Mouse (Mus musculus): Measurements from ENCODE around the gene Zglp1.
"Not testable (repeated sequence)": the region's sequence is repeated elsewhere in the genome, so short reads cannot be mapped to it uniquely, and the experiment has no call there.

Zglp1 gene

GRCm38 (mm10) chr9:21072641-21073040 is 5.7 kb upstream of the Zglp1 start:
- DNase-seq (ENCODE audit: low spot score in 2 of 2), result no peak

GRCm38 (mm10) chr9:21062928-21063327 is 4.0 kb downstream of the Zglp1 start:
- no peak for DNase-seq (ENCODE audit: low spot score in 2 of 2)

DNA sequence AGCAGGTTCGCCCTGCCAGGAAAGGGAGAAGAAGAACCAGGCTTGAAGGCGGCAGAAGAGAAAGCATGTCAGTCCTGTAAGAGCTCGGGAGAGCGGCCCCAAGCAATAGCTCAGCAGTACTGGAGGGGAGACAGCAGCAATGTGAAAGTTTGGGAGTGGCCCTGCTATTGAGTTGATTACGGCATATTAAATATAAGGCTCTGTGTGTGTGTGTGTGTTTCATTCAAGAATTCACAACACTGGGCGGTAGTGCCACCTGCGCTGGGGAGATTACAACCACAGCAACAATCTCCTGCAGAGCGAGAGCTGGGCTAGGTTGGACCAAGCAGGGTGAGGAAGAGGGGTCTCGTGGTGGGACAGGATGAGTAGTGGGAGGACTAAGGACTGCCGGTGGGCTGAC is 15.3 kb downstream of the Zglp1 start:
- DNase-seq (ENCODE audit: low spot score in 2 of 2), result no peak

DNA sequence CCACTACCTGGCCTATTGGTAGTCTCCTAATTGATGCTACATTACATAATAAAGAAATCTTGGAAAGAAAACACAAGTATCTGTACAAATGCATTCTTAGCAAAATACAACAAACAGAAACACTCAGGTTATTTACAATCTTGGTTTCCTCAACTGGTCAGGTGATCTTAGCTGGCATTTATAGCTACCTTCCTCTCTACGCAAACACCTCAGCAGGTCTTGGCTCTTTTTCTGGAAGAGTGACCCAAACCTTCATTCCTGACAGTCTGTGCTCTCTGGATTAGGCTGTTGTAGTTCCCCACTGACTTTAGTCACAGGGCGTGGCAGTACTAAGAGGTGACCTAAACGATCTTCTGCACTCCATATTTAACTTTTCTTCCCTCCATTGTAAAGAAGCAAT is 21.7 kb downstream of the Zglp1 start:
- no peak for DNase-seq (ENCODE audit: low spot score in 2 of 2)

- DNase-seq (ENCODE audit: low spot score in 2 of 2), result not testable (repeated sequence)
Measured at GRCm38 (mm10) chr9:21044785-21045184, 22.1 kb downstream of the Zglp1 start.

DNA sequence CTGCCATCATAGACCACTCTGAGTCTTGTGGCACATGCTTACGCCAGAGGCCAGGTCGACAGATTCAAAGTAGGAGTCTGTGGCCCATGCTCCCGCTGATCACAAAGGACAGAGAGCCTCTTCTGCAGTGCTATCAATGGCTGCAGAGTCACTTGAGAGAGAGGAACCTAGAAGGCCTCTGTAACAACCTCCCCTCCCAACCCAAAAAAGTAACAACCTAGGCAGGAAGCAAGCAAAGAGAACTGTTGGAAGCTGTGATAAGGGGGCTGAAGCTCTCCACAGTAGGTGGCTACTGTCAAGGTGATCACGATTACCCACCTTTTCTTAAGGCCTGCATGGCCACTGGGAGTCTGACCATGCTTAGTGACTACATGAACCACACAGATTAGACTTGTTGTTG is 23.3 kb downstream of the Zglp1 start:
- DNase-seq (ENCODE audit: low spot score in 2 of 2), result no peak

- DNase-seq (ENCODE audit: low spot score in 2 of 2), result no peak
Measured at GRCm38 (mm10) chr9:21041308-21041707, 25.6 kb downstream of the Zglp1 start.

DNA sequence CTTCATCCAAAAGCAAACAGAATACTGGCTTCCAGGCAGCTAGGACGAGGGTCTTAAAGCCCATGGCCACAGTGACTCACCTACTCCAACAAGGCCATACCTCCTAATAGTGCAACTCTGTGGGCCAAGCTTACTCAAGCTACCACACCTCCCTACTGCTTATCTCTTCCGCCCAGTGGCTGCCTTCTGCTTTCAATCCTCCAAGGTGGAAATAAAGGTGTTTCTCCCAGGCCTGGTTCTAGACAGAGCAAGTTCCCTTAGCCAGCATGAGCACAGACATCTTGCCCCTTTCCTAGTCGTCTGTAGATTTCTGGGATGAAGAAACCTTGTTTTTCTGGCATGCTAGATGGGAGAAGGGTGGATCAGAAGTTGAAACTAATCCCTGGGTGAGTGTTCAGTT is 27.1 kb downstream of the Zglp1 start:
- DNase-seq (ENCODE audit: low spot score in 2 of 2), result no peak

DNA sequence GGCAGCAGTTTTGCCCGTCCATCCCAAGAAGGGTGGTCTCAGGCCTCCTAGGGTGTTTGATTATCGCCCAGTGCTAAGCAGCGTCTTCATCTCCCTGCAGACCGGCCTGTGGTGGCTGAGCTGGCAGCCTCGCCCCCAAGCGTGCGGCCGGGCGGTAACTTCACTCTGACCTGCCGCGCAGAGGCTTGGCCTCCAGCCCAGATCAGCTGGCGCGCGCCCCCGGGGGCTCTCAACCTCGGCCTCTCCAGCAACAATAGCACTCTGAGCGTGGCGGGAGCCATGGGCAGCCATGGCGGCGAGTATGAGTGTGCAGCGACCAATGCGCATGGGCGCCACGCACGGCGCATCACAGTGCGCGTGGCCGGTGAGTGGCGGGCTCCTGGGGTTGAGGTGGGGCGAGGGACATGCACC is 29.4 kb downstream of the Zglp1 start:
- peak in 1 of 2 experiments; percentile 37 for DNase-seq (ENCODE audit: low spot score in 2 of 2)

DNA sequence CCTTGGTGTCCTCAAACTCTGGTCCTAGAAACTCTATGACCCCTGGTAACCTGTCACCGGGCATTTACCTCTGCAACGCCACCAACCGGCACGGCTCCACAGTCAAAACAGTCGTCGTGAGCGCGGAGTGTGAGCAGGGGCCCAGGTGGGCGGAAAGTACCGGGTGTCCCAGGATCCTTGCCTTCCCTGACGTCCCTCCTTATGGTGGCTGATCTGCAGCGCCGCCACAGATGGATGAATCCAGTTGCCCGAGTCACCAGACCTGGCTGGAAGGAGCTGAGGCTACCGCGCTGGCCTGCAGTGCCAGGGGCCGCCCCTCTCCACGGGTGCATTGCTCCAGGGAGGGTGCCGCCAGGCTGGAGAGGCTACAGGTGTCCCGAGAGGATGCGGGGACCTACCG is 30.2 kb downstream of the Zglp1 start:
- DNase-seq (ENCODE audit: low spot score in 2 of 2), result no peak

- no peak for DNase-seq (ENCODE audit: low spot score in 2 of 2)
Measured at GRCm38 (mm10) chr9:21036161-21036560, 30.7 kb downstream of the Zglp1 start.

GRCm38 (mm10) chr9:21035586-21035985 is 31.3 kb downstream of the Zglp1 start:
- no peak for DNase-seq (ENCODE audit: low spot score in 2 of 2)

DNA sequence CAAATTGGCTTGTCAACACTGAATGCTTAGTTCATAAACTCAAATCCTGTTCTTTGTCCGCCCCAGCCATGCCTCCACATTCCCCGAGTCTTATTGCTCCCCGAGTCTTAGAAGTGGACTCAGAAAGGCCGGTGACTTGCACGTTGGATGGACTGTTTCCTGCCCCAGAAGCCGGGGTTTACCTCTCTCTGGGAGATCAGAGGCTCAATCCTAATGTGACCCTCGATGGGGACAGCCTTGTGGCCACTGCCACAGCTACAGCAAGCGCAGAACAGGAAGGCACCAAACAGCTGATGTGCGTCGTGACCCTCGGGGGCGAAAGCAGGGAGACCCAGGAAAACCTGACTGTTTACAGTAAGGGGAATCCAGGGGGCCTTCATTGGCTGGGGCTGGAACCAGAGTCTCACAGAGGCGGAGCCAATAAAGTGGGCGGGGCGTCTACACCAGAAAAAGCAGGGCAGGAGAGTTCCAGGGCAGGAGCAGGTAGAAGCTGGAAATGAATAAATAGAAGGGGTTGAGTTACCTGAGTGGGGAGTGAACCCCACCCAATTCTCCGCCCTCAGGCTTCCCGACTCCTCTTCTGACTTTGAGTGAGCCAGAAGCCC is 32.3 kb downstream of the Zglp1 start:
- DNase-seq (ENCODE audit: low spot score in 2 of 2), result no peak

GRCm38 (mm10) chr9:21033136-21033535 is 33.8 kb downstream of the Zglp1 start:
- peak; percentile 74 to 88 for DNase-seq (ENCODE audit: low spot score in 2 of 2)

DNA sequence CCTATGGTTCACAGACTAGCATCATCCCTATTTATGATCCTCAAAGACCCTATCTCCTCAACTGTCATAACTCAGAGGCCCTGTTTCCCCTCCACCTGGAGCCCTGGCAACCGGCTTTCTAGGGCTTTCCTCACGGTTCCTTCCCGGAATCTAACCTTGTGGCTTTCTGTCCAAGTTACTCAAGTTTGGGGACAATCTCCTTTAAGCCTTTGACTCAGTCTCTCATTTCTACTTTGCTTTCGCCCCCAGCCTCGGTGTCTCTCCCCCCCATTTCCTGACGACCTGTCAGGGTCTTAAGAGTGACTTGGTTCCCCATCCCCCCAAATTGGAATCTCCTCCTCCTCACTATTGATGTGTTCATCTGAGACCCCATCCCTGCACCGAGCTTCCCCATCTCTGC is 34.4 kb downstream of the Zglp1 start:
- no peak for DNase-seq (ENCODE audit: low spot score in 2 of 2)

- peak in 1 of 2 experiments; percentile 21 for DNase-seq (ENCODE audit: low spot score in 2 of 2)
Measured at GRCm38 (mm10) chr9:21031896-21032351, 35.0 kb downstream of the Zglp1 start, which contains the start of gene Icam5. Gene Icam5, plus strand, starts transcription at chr9:21032073.

DNA sequence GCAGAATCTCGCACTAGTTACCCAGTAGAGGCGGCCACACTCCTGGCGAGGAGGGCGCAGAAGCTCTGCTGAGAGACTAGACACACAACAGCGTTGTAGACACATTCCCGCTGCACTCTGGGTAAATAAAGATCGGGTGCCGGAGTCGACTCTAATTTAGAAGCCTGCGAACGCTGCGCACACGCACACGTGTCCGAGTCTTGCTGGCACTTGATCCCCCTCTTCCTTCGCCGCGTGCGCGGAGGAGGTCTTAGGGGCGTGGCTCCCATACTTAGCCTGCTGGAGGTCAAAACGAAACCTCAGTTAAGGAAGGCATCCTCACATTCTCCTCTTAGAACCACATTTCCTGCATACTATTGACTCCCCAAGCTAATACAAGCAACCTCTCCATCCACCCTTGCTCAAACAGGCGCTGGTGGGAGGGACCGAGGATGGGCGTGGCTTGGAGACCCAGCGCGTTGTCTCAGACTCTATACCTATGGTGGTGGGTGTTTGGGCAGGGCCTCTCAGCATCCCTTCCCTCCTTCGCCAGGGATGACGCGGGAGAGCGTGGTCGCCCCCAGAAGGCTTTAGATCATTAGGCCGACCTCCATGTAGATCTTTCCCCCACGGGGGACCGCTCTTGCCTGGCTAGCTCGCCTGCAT is 35.5 kb downstream of the Zglp1 start:
- peak in 1 of 2 experiments; percentile 61 for DNase-seq (ENCODE audit: low spot score in 2 of 2)

DNA sequence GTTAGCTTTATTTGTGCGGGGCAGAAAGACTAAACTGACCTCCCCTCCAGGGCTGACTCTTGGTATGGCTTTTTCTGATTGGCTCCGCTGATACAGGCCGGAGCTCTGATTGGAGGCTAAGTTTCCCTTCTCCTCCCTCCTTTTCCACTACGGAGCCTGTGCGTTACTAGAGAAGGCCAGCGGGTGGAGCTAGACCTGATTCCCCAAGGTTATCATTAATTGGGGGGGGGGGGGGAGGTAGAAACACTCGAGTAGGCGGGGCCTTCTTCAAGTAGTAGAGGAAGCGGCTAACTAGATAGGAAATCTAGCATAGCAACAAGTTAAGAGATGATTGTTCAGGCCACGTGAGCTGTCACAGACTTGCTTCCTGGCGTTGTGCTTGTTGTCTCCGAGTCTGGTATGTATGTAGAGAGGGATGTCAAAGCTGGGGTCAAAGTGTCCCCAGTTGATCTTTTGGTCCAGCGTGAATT is 36.1 kb downstream of the Zglp1 start:
- DNase-seq (ENCODE audit: low spot score in 2 of 2), result peak; percentile 80 to 90

DNA sequence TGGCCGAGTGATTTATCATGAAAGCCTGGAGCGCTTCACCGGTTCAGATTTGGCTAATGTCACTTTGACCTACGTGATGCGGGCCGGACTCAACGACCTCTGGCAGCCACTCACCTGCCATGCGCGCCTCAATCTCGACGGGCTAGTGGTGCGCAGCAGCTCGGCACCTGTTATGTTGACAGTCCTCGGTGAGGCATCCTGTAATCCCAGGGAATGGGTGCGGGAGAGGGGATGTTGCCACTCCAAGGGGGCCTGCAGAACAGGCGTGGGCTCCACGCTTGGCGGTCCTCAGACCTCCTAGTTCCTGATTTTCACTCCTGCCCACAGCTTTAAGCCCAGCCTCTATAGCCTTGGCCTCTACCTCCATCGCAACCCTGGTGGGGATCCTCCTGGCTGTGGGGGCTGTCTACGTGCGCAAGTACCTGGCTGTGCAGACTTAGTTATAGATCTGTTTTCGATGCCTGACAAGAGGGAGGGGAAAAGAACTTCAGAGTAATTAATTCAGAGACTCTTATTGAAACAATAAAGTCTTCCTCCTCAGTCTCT is 36.8 kb downstream of the Zglp1 start:
- no peak for DNase-seq (ENCODE audit: low spot score in 2 of 2)

DNA sequence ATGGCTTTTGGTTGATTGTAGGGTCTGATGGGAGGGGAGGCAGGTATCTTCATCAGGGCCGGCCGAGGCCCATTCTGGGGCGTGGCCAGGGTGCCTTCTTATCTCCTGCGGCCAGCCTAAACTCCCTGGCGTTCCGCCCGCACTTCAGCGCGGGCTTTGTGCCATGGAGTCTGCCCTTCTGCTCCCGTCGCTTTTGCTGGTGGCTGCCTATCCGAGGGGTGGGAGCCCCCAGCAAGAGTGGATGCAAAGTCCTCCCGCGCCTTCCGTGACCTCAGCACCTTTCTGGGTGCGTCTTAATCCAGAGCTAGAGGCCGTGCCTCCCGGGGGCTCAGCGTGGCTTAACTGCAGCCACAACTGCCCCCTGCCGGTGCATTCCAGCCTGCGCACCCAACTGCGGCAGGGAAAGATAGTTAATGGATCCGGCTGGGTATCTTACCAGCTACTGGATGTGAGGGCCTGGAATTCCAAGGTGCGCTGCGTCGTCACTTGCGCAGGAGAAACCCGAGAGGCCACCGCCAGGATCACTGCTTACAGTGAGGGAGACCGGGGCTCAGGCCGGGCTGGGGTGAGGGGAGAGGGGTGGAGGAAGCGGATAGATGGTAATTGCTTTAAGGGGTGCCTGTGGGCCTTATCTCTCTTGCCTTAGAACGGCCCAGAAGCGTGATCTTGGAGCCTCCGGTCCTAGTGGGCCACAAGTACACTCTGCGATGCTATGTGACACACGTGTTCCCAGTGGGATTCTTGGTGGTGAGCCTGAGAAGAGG is 37.4 kb downstream of the Zglp1 start, which contains the start of gene Icam4:
Icam4 (plus strand) TSS at position 83 of the 764 bp plus-strand sequence.
- peak; percentile 78 to 84 for DNase-seq (ENCODE audit: low spot score in 2 of 2)

GRCm38 (mm10) chr9:21028560-21029110 is 38.3 kb downstream of the Zglp1 start:
- DNase-seq (ENCODE audit: low spot score in 2 of 2), result no peak

DNA sequence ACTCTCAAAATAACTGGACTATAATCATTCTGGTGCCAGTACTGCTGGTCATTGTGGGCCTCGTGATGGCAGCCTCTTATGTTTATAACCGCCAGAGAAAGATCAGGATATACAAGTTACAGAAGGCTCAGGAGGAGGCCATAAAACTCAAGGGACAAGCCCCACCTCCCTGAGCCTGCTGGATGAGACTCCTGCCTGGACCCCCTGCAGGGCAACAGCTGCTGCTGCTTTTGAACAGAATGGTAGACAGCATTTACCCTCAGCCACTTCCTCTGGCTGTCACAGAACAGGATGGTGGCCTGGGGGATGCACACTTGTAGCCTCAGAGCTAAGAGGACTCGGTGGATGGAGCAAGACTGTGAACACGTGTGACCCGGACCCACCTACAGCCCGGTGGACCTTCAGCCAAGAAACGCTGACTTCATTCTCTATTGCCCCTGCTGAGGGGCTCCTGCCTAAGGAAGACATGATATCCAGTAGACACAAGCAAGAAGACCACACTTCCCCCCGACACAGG is 39.1 kb downstream of the Zglp1 start:
- no peak for DNase-seq (ENCODE audit: low spot score in 2 of 2)
